Mouse (Mus musculus) lung, postnatal 0 days (tissue): ENCODE data around the gene Csk.

Source experiments
- CTCF ChIP-seq: IDR thresholded peaks from 2 replicates; pipeline ENCODE4 v1.5.1; 2016; ENCODE audit warnings: antibody characterized with exemption, mild to moderate bottlenecking
- EP300 ChIP-seq: IDR thresholded peaks from 2 replicates; pipeline ENCODE4 v1.6.1; 2016; ENCODE audit warnings: antibody characterized with exemption, mild to moderate bottlenecking, control low read depth

DNA sequence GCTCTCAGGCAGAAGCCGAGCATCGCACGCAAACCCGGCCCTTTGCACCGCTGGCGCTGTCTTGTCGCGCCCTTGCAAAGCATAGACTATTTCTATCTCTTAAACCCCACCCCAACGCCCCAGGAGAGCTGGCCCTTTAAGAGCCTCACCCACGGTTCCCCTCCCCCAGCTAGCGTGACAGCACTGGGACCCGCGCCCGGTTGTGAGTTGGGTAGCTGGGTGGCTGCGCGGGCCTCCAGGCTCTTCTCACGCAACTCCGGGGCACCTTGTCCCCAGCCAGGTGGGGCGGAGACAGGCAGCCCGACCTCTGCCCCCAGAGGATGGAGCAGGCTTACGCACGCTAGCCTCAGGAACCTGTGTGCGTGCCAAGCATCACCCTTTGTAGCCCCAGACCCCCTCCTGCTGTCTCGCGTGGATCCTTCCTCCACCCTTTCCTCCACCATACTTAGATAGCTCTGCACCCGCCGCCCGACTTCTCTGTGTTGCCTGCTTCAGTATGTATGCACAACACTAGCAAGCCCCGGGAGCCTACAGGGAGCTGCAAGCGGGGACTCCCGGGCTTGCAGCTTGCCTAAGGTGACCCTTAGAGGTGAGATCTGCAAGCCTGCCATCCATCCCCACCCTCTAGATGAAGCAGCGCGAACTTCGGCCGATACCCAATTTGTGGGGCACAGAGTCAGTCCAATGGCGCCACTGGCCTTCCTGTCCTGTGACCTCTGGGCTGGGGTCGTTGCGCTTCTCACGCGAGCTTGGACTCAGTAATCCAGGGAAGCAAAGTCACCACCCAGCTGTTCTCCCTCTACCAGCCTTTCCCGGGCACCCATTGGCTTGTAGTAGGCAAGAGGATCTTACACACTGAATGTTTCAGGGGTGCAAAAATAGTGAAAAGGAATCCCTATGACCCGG is 43.2 kb upstream of the Csk start:
- TF ChIP-seq CTCF = no peak
- TF ChIP-seq EP300 = peak; percentile 45
